Mouse (Mus musculus): Measurements from ENCODE around the gene Osbpl9. TPM values are rescaled to one million over a fixed set of nuclear protein-coding genes. Genes with fewer than 3 reads are reported as not detected.

Osbpl9 gene
- polyA plus RNA-seq, 1 experiment = 133 TPM

DNA sequence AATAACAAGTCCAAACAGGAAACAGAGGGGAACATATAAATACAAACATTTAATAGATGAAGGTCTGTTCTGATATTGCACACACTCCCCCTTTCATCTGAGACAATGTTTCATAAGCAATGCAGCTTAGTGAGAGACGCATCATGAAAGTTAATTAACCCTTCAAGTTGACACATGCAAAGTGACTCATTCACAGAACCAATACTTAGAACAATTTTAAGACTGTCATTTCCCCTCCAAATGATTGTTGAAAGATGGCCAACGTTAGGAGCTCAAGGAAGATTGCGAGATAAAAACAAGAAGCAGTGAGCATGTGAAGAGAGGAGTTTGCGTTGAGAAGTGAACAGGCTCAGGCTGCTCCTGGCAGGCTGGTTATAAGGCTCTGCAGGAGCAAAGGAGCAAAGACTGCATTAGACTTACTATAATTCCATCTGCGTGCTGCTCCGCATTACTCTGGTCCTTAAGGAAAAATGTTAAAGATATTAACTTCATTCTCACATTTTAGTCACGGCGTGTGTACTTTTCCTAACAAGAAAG lies 110.8 kb downstream of the Osbpl9 start:
- no peak overlapping the region for H3K27ac ChIP-seq (ENCODE audit: insufficient read depth, low read depth, low read length)
- TF ChIP-seq CTCF (IDR thresholded peaks at IDR 0.05; ENCODE audit: low read depth, low read length) = no peak
- no peak for TF ChIP-seq POLR2A (IDR thresholded peaks at IDR 0.05; ENCODE audit: borderline replicate concordance, low read depth, low read length)
- H3K4me1 ChIP-seq (ENCODE audit: control insufficient read depth, insufficient read depth, low read length) = 0 out of 2 replicates have a peak, but pooled peaks cover 2% of the 10 kb centered on the region
- no peak overlapping the region for H3K4me3 ChIP-seq (ENCODE audit: insufficient read depth, low read length)

DNA sequence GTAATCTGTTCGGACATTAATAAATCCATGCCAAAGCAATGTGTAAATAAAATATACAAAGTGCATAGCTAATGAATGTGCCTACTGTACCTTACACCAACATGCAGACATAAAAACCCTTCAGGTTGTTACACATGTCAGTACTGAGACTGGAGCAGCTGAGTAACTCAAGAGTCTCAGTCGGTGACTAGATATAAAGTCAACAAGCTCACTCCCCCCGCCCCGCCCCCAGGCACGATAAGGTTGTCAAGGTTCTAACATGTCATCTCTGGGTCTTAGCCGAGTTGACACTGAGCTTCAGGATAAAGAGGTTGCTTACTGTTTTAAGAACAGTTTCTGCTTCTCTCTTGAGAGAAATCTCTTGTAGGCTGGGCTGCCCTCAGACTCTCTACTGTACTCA lies 112.1 kb downstream of the Osbpl9 start:
- TF ChIP-seq POLR2A (IDR thresholded peaks at IDR 0.05; ENCODE audit: borderline replicate concordance, low read depth, low read length) = no peak
- TF ChIP-seq CTCF (IDR thresholded peaks at IDR 0.05; ENCODE audit: low read depth, low read length) = no peak
- Histone ChIP-seq H3K4me1 (ENCODE audit: control insufficient read depth, insufficient read depth, low read length) (0 out of 2 replicates have a peak, but pooled peaks cover 2% of the 10 kb centered on the region), H3K27ac (ENCODE audit: insufficient read depth, low read depth, low read length) (no peak overlapping the region), H3K4me3 (ENCODE audit: insufficient read depth, low read length) (no peak overlapping the region)

DNA sequence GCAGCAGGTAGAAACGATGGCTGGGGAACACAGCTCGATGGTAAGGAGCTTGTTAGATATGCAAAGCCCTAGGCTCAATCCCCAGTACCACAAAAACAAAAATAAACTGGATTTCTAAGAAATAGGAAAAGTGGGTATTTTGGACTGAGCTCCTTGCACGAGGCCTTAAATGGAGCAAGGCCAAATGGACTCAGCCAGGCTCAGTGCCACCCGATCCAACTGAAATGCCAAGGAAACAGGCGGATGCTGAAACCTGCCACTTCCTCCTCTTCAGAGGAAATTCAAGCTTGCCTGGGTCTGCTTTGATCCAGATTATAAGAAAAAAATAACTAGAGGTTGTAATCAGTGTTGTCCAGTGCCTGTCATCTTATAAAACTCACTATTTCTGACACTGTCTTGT lies 112.9 kb downstream of the Osbpl9 start:
- TF ChIP-seq CTCF (IDR thresholded peaks at IDR 0.05; ENCODE audit: low read depth, low read length) (no peak), POLR2A (IDR thresholded peaks at IDR 0.05; ENCODE audit: borderline replicate concordance, low read depth, low read length) (no peak)
- Histone ChIP-seq H3K27ac (ENCODE audit: insufficient read depth, low read depth, low read length) (no peak overlapping the region), H3K4me3 (ENCODE audit: insufficient read depth, low read length) (no peak overlapping the region), H3K4me1 (ENCODE audit: control insufficient read depth, insufficient read depth, low read length) (0 out of 2 replicates have a peak, but pooled peaks cover 2% of the 10 kb centered on the region)

DNA sequence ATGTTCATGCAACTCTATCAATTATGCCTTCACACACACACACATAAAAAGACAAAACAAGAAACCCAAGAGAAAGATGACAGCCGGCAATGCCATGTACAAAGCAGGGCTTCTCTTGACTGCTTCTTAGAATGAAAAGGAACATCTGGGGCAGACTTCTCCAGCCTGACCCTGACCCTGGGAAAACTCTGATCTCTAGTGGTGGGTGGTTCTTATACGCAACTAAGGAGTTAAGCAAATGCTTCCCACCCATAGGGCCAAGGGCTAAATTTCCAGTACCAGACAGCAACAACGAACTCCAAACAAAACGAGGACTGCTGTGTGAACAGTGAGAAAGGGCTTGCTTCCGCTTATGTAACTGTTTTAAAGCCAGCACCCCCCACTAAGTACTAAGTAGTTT lies 122.0 kb downstream of the Osbpl9 start:
- no peak overlapping the region for H3K4me3 ChIP-seq (ENCODE audit: insufficient read depth, low read length)
- TF ChIP-seq CTCF (IDR thresholded peaks at IDR 0.05; ENCODE audit: low read depth, low read length) = no peak
- no peak for TF ChIP-seq POLR2A (IDR thresholded peaks at IDR 0.05; ENCODE audit: borderline replicate concordance, low read depth, low read length)
- H3K4me1 ChIP-seq (ENCODE audit: control insufficient read depth, insufficient read depth, low read length) = no peaks in the 10 kb centered on the region
- H3K27ac ChIP-seq (ENCODE audit: insufficient read depth, low read depth, low read length) = no peak overlapping the region

DNA sequence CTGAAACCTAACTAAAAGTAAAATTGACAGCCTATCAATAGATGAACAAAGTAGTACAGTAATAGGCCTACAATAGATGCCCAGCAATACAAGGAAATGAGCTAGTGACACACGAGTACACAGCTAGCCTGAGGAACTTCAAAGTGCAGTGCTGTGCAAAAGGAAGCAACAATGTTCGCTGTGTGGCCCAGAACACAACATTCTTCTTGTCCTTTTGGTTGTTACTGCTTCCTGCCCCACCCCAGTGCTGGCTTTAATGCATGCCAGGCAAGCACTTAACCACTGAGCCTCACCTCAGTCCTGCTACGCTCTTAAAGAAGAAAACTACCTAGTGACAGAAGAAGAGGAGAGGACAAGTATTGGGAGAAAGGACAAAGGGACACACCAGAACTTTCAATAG lies 122.4 kb downstream of the Osbpl9 start:
- TF ChIP-seq POLR2A (IDR thresholded peaks at IDR 0.05; ENCODE audit: borderline replicate concordance, low read depth, low read length) = no peak
- TF ChIP-seq CTCF (IDR thresholded peaks at IDR 0.05; ENCODE audit: low read depth, low read length) = no peak
- no peak overlapping the region for H3K4me3 ChIP-seq (ENCODE audit: insufficient read depth, low read length)
- H3K27ac ChIP-seq (ENCODE audit: insufficient read depth, low read depth, low read length) = no peak overlapping the region

DNA sequence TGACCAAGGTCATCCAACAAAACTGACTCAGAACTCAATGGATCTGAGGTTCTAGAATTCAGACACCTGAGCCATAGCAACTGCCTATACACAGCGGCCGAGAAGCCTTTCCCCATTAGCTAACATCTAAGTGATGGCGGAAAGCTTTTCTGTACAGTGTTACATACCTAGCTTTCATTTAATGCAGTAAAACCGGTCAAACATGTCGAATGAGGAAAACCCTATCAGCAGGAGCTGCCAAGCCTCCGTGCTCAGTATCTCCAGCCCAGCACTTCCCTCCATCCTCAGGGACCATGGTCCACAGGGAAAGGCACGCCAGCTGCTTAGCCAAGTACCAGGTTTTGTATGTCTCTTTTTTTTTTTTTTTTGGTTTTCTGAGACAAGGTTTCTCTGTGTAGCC lies 123.1 kb downstream of the Osbpl9 start:
- H3K4me1 ChIP-seq (ENCODE audit: control insufficient read depth, insufficient read depth, low read length) = no peaks in the 10 kb centered on the region
- H3K27ac ChIP-seq (ENCODE audit: insufficient read depth, low read depth, low read length) = no peak overlapping the region
- H3K4me3 ChIP-seq (ENCODE audit: insufficient read depth, low read length) = no peak overlapping the region
- TF ChIP-seq CTCF (IDR thresholded peaks at IDR 0.05; ENCODE audit: low read depth, low read length) (no peak), POLR2A (IDR thresholded peaks at IDR 0.05; ENCODE audit: borderline replicate concordance, low read depth, low read length) (no peak)

More for the DNA sequence above, 122.4 kb downstream of the Osbpl9 start:
- H3K4me1 ChIP-seq (ENCODE audit: control insufficient read depth, insufficient read depth, low read length) = no peaks in the 10 kb centered on the region

DNA sequence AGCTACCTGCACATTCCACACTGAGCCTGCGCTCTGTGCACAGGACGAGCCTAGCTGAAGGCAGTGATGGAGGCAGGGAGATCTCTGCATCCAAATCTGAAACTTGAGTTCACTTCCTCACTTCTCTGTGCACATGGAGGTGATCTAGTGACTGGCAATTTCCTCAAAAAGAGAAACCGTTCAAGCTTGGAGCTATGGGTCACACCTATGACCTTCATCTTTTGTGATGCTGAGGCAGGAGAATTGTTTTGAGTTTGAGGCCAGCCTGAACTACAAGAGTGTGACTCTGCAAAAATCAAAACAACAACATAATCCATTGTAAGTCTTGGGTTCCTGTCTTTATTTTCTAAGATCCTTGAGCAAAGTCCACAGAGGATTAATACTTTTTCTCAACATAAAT lies 128.8 kb downstream of the Osbpl9 start:
- no peaks in the 10 kb centered on the region for H3K4me1 ChIP-seq (ENCODE audit: control insufficient read depth, insufficient read depth, low read length)
- no peak overlapping the region for H3K27ac ChIP-seq (ENCODE audit: insufficient read depth, low read depth, low read length)
- TF ChIP-seq POLR2A (IDR thresholded peaks at IDR 0.05; ENCODE audit: borderline replicate concordance, low read depth, low read length) (no peak), CTCF (IDR thresholded peaks at IDR 0.05; ENCODE audit: low read depth, low read length) (no peak)
- no peak overlapping the region for H3K4me3 ChIP-seq (ENCODE audit: insufficient read depth, low read length)

DNA sequence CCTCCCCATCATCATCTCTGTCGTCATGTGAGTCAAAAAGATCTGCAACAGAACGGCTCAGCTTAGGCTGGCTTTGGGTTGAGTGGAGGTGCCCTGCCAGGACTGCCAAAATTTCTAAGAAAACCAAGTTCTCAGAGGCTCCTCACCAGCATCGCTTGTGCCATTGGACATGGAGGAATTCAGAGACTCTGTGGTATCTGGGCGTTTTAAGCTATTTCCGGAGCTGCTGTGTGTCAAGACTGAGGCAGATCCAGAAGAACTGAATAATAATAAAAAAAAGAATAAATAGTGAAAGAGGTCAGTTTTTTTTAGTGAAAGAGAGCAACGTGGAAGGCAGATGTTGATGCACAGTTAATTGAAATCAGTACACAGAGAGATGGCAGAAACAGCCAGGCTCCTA lies 129.2 kb downstream of the Osbpl9 start:
- Histone ChIP-seq H3K4me3 (ENCODE audit: insufficient read depth, low read length) (no peak overlapping the region), H3K27ac (ENCODE audit: insufficient read depth, low read depth, low read length) (no peak overlapping the region), H3K4me1 (ENCODE audit: control insufficient read depth, insufficient read depth, low read length) (no peaks in the 10 kb centered on the region)
- TF ChIP-seq POLR2A (IDR thresholded peaks at IDR 0.05; ENCODE audit: borderline replicate concordance, low read depth, low read length) (no peak), CTCF (IDR thresholded peaks at IDR 0.05; ENCODE audit: low read depth, low read length) (no peak)

DNA sequence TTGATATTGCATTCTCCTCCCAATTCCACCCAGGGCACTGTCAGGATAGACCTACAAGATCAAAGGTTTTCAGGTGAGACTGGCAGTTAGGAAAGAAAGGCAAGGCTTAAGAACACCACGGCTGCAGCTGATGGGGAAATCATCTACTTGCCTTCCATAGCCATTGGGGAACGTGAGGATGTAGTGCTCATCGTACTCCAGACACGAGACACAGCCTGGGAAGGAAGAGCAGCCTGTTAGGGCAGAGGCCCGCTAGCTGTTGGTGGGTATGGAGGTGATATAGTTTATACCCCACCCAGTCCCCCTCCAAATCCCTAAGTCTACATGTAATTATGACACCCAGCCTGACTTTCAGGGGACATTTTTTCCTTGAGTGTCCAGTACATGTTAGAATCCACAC lies 136.4 kb downstream of the Osbpl9 start:
- TF ChIP-seq CTCF (IDR thresholded peaks at IDR 0.05; ENCODE audit: low read depth, low read length) = no peak
- no peak overlapping the region for H3K4me3 ChIP-seq (ENCODE audit: insufficient read depth, low read length)
- peaks cover 7% of the 10 kb centered on the region for H3K4me1 ChIP-seq (ENCODE audit: control insufficient read depth, insufficient read depth, low read length)
- H3K27ac ChIP-seq (ENCODE audit: insufficient read depth, low read depth, low read length) = no peak overlapping the region

DNA sequence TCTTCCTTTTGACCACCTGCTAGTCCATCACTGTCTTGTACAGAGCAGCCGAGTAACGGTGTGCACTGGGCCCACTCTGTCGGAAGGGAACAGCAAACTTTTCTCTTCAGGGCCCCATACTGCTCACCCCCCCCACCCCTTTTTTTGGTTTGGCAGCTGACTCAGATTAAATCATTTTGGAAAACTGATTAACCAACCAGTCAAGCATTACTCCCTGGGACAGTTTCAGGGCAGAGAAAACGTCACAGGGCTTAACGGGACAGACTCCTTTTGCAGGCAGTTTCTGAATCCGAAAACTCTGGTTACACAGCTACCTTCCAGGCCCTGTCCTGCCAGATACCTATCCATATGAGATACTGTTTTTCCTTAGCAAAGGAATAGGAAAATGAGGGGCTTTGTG lies 137.1 kb downstream of the Osbpl9 start:
- Histone ChIP-seq H3K4me1 (ENCODE audit: control insufficient read depth, insufficient read depth, low read length) (peaks cover 7% of the 10 kb centered on the region), H3K4me3 (ENCODE audit: insufficient read depth, low read length) (no peak overlapping the region), H3K27ac (ENCODE audit: insufficient read depth, low read depth, low read length) (no peak overlapping the region)
- TF ChIP-seq CTCF (IDR thresholded peaks at IDR 0.05; ENCODE audit: low read depth, low read length) (no peak), POLR2A (IDR thresholded peaks at IDR 0.05; ENCODE audit: borderline replicate concordance, low read depth, low read length) (no peak)

All from bone marrow macrophage, adult 2 months (primary cell).